Mouse (Mus musculus): ENCODE results near the gene Ndufa4. TPM values are rescaled to one million over a fixed set of nuclear protein-coding genes. Genes with fewer than 3 reads are reported as not detected.

The Ndufa4 gene
- 664 and 713 TPM in 2 replicates for polyA plus RNA-seq (2011; ENCODE audit: insufficient read depth, insufficient read length, low read depth, missing spikeins)

- Histone ChIP-seq H3K9me3 (replicated peaks; ENCODE audit: control insufficient read depth, insufficient read depth, low read length, poor library complexity, severe bottlenecking) (no peaks in the 10 kb centered on the region), H3K9ac (ENCODE audit: low read depth, poor library complexity, severe bottlenecking) (peak within 1 kb of the TSS; percentile 74), H3K27me3 (ENCODE audit: control insufficient read depth, insufficient read depth, low read length, poor library complexity, severe bottlenecking) (no peaks in the 10 kb centered on the region), H3K4me1 (ENCODE audit: control insufficient read depth, insufficient read depth, low read length) (peaks cover 1% of the 10 kb centered on the region), H3K27ac (ENCODE audit: insufficient read depth, low read length) (peak within 1 kb of the TSS; percentile 40; the same call in 1 of the 2 replicates), H3K4me3 (ENCODE audit: low read depth, low read length) (peak within 1 kb of the TSS; percentile 95), H3K36me3 (ENCODE audit: control insufficient read depth, insufficient read depth, low read length, poor library complexity, severe bottlenecking) (peaks cover 11% of the 10 kb centered on the region)
- TF ChIP-seq EP300 (IDR thresholded peaks at IDR 0.05; ENCODE audit: insufficient read depth, low read depth, low read length) (no peak), CTCF (IDR thresholded peaks at IDR 0.05; ENCODE audit: low read depth, low read length) (no peak), POLR2A (IDR thresholded peaks at IDR 0.05; ENCODE audit: insufficient read depth, low read length) (peak; percentile 96)
Observed at GRCm38 (mm10) chr6:11907269-11908032, at the start of gene Ndufa4, which contains the start of gene Phf14. Gene Ndufa4 (minus strand): TSS chr6:11907497. Gene Phf14 (plus strand): TSS chr6:11907809.

- Histone ChIP-seq H3K9ac (ENCODE audit: low read depth, poor library complexity, severe bottlenecking) (no peak overlapping the region), H3K27ac (ENCODE audit: insufficient read depth, low read length) (no peak overlapping the region), H3K36me3 (ENCODE audit: control insufficient read depth, insufficient read depth, low read length, poor library complexity, severe bottlenecking) (no peaks in the 10 kb centered on the region; the same call in 1 of the 2 replicates), H3K4me1 (ENCODE audit: control insufficient read depth, insufficient read depth, low read length) (no peaks in the 10 kb centered on the region), H3K4me3 (ENCODE audit: low read depth, low read length) (no peak overlapping the region), H3K9me3 (replicated peaks; ENCODE audit: control insufficient read depth, insufficient read depth, low read length, poor library complexity, severe bottlenecking) (no peaks in the 10 kb centered on the region), H3K27me3 (ENCODE audit: control insufficient read depth, insufficient read depth, low read length, poor library complexity, severe bottlenecking) (no peaks in the 10 kb centered on the region)
- TF ChIP-seq CTCF (IDR thresholded peaks at IDR 0.05; ENCODE audit: low read depth, low read length) (no peak), POLR2A (IDR thresholded peaks at IDR 0.05; ENCODE audit: insufficient read depth, low read length) (no peak), EP300 (IDR thresholded peaks at IDR 0.05; ENCODE audit: insufficient read depth, low read depth, low read length) (no peak)
Observed at GRCm38 (mm10) chr6:11948100-11948499, 40.8 kb upstream of the Ndufa4 start.

GRCm38 (mm10) chr6:11942089-11942488, 34.8 kb upstream of the Ndufa4 start:
- Histone ChIP-seq H3K9ac (ENCODE audit: low read depth, poor library complexity, severe bottlenecking) (no peak overlapping the region), H3K4me1 (ENCODE audit: control insufficient read depth, insufficient read depth, low read length) (no peaks in the 10 kb centered on the region), H3K36me3 (ENCODE audit: control insufficient read depth, insufficient read depth, low read length, poor library complexity, severe bottlenecking) (peaks cover 9% of the 10 kb centered on the region), H3K4me3 (ENCODE audit: low read depth, low read length) (no peak overlapping the region), H3K27ac (ENCODE audit: insufficient read depth, low read length) (no peak overlapping the region), H3K9me3 (replicated peaks; ENCODE audit: control insufficient read depth, insufficient read depth, low read length, poor library complexity, severe bottlenecking) (no peaks in the 10 kb centered on the region), H3K27me3 (ENCODE audit: control insufficient read depth, insufficient read depth, low read length, poor library complexity, severe bottlenecking) (no peaks in the 10 kb centered on the region)
- TF ChIP-seq EP300 (IDR thresholded peaks at IDR 0.05; ENCODE audit: insufficient read depth, low read depth, low read length): no peak
- TF ChIP-seq CTCF (IDR thresholded peaks at IDR 0.05; ENCODE audit: low read depth, low read length): no peak
- no peak for TF ChIP-seq POLR2A (IDR thresholded peaks at IDR 0.05; ENCODE audit: insufficient read depth, low read length)

- H3K9ac ChIP-seq (ENCODE audit: low read depth, poor library complexity, severe bottlenecking): no peak overlapping the region
- no peak overlapping the region for H3K27ac ChIP-seq (ENCODE audit: insufficient read depth, low read length)
- peaks cover 9% of the 10 kb centered on the region for H3K36me3 ChIP-seq (ENCODE audit: control insufficient read depth, insufficient read depth, low read length, poor library complexity, severe bottlenecking)
- H3K4me1 ChIP-seq (ENCODE audit: control insufficient read depth, insufficient read depth, low read length): no peaks in the 10 kb centered on the region
- H3K4me3 ChIP-seq (ENCODE audit: low read depth, low read length): no peak overlapping the region
- no peaks in the 10 kb centered on the region for H3K27me3 ChIP-seq (ENCODE audit: control insufficient read depth, insufficient read depth, low read length, poor library complexity, severe bottlenecking)
- no peaks in the 10 kb centered on the region for H3K9me3 ChIP-seq (replicated peaks; ENCODE audit: control insufficient read depth, insufficient read depth, low read length, poor library complexity, severe bottlenecking)
- no peak for TF ChIP-seq CTCF (IDR thresholded peaks at IDR 0.05; ENCODE audit: low read depth, low read length)
- TF ChIP-seq EP300 (IDR thresholded peaks at IDR 0.05; ENCODE audit: insufficient read depth, low read depth, low read length): no peak
- no peak for TF ChIP-seq POLR2A (IDR thresholded peaks at IDR 0.05; ENCODE audit: insufficient read depth, low read length)
Observed at GRCm38 (mm10) chr6:11940895-11941294, 33.6 kb upstream of the Ndufa4 start.

- Histone ChIP-seq H3K9ac (ENCODE audit: low read depth, poor library complexity, severe bottlenecking) (no peak overlapping the region), H3K27me3 (ENCODE audit: control insufficient read depth, insufficient read depth, low read length, poor library complexity, severe bottlenecking) (no peaks in the 10 kb centered on the region), H3K9me3 (replicated peaks; ENCODE audit: control insufficient read depth, insufficient read depth, low read length, poor library complexity, severe bottlenecking) (no peaks in the 10 kb centered on the region), H3K36me3 (ENCODE audit: control insufficient read depth, insufficient read depth, low read length, poor library complexity, severe bottlenecking) (peaks cover 2% of the 10 kb centered on the region), H3K4me3 (ENCODE audit: low read depth, low read length) (no peak overlapping the region), H3K27ac (ENCODE audit: insufficient read depth, low read length) (no peak overlapping the region), H3K4me1 (ENCODE audit: control insufficient read depth, insufficient read depth, low read length) (no peaks in the 10 kb centered on the region)
- TF ChIP-seq POLR2A (IDR thresholded peaks at IDR 0.05; ENCODE audit: insufficient read depth, low read length) (no peak), EP300 (IDR thresholded peaks at IDR 0.05; ENCODE audit: insufficient read depth, low read depth, low read length) (no peak)
Observed at GRCm38 (mm10) chr6:11933403-11933802, 26.1 kb upstream of the Ndufa4 start.

GRCm38 (mm10) chr6:11927485-11927884, 20.2 kb upstream of the Ndufa4 start:
- Histone ChIP-seq H3K4me1 (ENCODE audit: control insufficient read depth, insufficient read depth, low read length) (no peaks in the 10 kb centered on the region), H3K9ac (ENCODE audit: low read depth, poor library complexity, severe bottlenecking) (no peak overlapping the region), H3K9me3 (replicated peaks; ENCODE audit: control insufficient read depth, insufficient read depth, low read length, poor library complexity, severe bottlenecking) (no peaks in the 10 kb centered on the region), H3K36me3 (ENCODE audit: control insufficient read depth, insufficient read depth, low read length, poor library complexity, severe bottlenecking) (peaks cover 3% of the 10 kb centered on the region), H3K4me3 (ENCODE audit: low read depth, low read length) (no peak overlapping the region), H3K27me3 (ENCODE audit: control insufficient read depth, insufficient read depth, low read length, poor library complexity, severe bottlenecking) (no peaks in the 10 kb centered on the region), H3K27ac (ENCODE audit: insufficient read depth, low read length) (no peak overlapping the region)
- no peak for TF ChIP-seq CTCF (IDR thresholded peaks at IDR 0.05; ENCODE audit: low read depth, low read length)
- no peak for TF ChIP-seq EP300 (IDR thresholded peaks at IDR 0.05; ENCODE audit: insufficient read depth, low read depth, low read length)
- no peak for TF ChIP-seq POLR2A (IDR thresholded peaks at IDR 0.05; ENCODE audit: insufficient read depth, low read length)
